Mouse (Mus musculus) urinary bladder, postnatal 10 days (tissue): Measurements from ENCODE around the gene Aak1.
"Not testable (repeated sequence)": the region's sequence is repeated elsewhere in the genome, so short reads cannot be mapped to it uniquely, and the experiment has no call there.

Experiments
- DNase-seq: peaks from one replicate; pipeline ENCODE4 v3.0.0; 2022; ENCODE audit warnings: low spot score

Aak1 gene

GRCm38 (mm10) chr6:86841949-86842348 is 7.4 kb upstream of the Aak1 start:
- no peak for DNase-seq

GRCm38 (mm10) chr6:86843636-86844035 is 5.7 kb upstream of the Aak1 start:
- no peak for DNase-seq

- no peak for DNase-seq
Observed at GRCm38 (mm10) chr6:86846467-86846866, 2.9 kb upstream of the Aak1 start.

GRCm38 (mm10) chr6:86847816-86848215 is 1.5 kb upstream of the Aak1 start:
- DNase-seq = no peak

- DNase-seq = no peak
Observed at GRCm38 (mm10) chr6:86848580-86848914, 770 bp upstream of the Aak1 start.

GRCm38 (mm10) chr6:86849692-86850445 is 552 bp downstream of the Aak1 start:
- no peak for DNase-seq

- no peak for DNase-seq
Observed at GRCm38 (mm10) chr6:86850588-86850987, 1.3 kb downstream of the Aak1 start.

GRCm38 (mm10) chr6:86851561-86851960 is 2.2 kb downstream of the Aak1 start:
- no peak for DNase-seq

GRCm38 (mm10) chr6:86853928-86854327 is 4.6 kb downstream of the Aak1 start:
- no peak for DNase-seq

- DNase-seq = no peak
Observed at GRCm38 (mm10) chr6:86854941-86855340, 5.6 kb downstream of the Aak1 start.

- no peak for DNase-seq
Observed at GRCm38 (mm10) chr6:86858606-86859005, 9.3 kb downstream of the Aak1 start.

GRCm38 (mm10) chr6:86860732-86861463 is 11.6 kb downstream of the Aak1 start:
- no peak for DNase-seq

- DNase-seq = no peak
Observed at GRCm38 (mm10) chr6:86864358-86864757, 15.0 kb downstream of the Aak1 start.

GRCm38 (mm10) chr6:86870335-86870734 is 21.0 kb downstream of the Aak1 start:
- DNase-seq = no peak

- DNase-seq = no peak
Observed at GRCm38 (mm10) chr6:86871783-86872182, 22.5 kb downstream of the Aak1 start.

- DNase-seq = no peak
Observed at GRCm38 (mm10) chr6:86874711-86875375, 25.5 kb downstream of the Aak1 start.

- no peak for DNase-seq
Observed at GRCm38 (mm10) chr6:86876451-86876850, 27.1 kb downstream of the Aak1 start.

- DNase-seq = not testable (repeated sequence)
Observed at GRCm38 (mm10) chr6:86878656-86879055, 29.3 kb downstream of the Aak1 start.

- DNase-seq = no peak
Observed at GRCm38 (mm10) chr6:86879314-86879713, 30.0 kb downstream of the Aak1 start.

GRCm38 (mm10) chr6:86884230-86884629 is 34.9 kb downstream of the Aak1 start:
- no peak for DNase-seq

- DNase-seq = no peak
Observed at GRCm38 (mm10) chr6:86884746-86885145, 35.4 kb downstream of the Aak1 start.

GRCm38 (mm10) chr6:86885816-86886529 is 36.7 kb downstream of the Aak1 start:
- no peak for DNase-seq
